9 mouse cellular contexts compared by ENCODE assay signal in the genomic region with DNA sequence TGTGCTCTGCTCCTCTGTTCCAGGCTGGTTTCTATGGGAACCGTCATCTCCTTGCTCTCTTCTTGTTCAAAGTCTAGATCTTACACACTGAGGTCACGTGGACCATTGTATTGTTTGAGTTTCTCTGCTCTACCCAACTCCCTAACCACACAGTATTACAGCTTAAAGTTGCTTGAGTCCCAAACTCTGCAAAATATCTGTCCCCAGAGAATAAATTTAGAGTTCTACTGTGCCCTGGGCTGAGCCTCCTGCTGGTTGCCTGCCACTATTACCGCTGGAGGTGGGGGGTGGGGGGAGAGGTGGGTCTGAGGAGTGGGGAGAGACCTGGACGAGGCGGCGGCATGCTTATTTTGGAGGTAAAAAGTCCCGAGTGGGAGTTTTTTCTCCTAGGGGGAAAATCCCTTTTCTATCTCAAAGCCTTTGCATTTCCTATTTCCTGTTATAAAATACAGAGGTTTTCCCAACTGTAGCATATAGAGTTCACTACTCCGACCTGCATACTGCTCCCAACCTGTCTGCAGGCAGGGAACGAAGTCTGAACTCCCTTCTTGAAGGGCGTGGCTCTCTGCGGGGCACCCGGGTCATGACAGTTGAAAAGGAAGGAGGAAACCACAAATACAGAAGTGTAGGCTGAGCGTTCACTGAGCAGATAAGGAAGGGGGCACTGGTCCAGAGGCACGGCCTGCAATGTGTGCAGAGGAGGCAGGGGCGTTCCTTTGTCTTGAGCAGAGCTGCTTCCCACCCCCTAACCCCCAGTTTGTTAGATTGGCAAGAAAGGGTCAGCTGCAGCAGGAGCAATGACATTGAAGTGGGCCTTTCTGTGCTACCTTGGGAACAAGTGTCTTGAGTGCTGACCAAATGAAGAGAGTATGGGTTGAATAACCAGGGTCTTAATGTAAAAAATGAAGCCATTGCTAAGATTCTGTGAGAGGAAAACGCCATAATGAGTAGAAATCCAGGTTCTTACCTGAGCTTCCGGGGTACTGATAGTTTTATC.
DNase-seq lines count a peak whose midpoint lies in the region; ATAC-seq lines count a peak whose summit lies in the region.
"Had no signal": no experiment of that assay in that cellular context is flagged by ENCODE, and none has a peak within 500 bp of the region (broad histone marks: within the 10 kb centered on the region; RNA-seq: fewer than 3 reads in every experiment).

No protein-coding gene starts in this region.

- H3K9ac ChIP-seq in midbrain, embryonic 12.5 days (replicated peaks), result no peak overlapping the region
- H3K9ac ChIP-seq in midbrain, embryonic 14.5 days (replicated peaks; ENCODE audit: low read length), result no peak overlapping the region
- H3K9ac ChIP-seq in heart, embryonic 11.5 days (ENCODE audit: low read depth, low read length), result no peak overlapping the region
- H3K9ac ChIP-seq in hindbrain, embryonic 11.5 days (ENCODE audit: low read depth, low read length), result no peak overlapping the region

- H3K4me3 ChIP-seq in midbrain, embryonic 12.5 days, result no peak overlapping the region
- H3K4me3 ChIP-seq in midbrain, embryonic 14.5 days (replicated peaks; ENCODE audit: low read depth, low read length), result no peak overlapping the region
- no peak overlapping the region for H3K4me3 ChIP-seq in heart, embryonic 11.5 days (ENCODE audit: low read depth, low read length)
- H3K4me3 ChIP-seq in hindbrain, embryonic 11.5 days (ENCODE audit: low read depth, low read length), result no peak overlapping the region
- H3K4me3 ChIP-seq: myocyte had no signal

- no peaks in the 10 kb centered on the region for H3K9me3 ChIP-seq in midbrain, embryonic 12.5 days
- H3K9me3 ChIP-seq in midbrain, embryonic 14.5 days (ENCODE audit: control insufficient read depth, low read length), result no peaks in the 10 kb centered on the region
- H3K9me3 ChIP-seq in heart, embryonic 11.5 days (replicated peaks; ENCODE audit: control insufficient read depth, low read length), result no peaks in the 10 kb centered on the region
- no peaks in the 10 kb centered on the region for H3K9me3 ChIP-seq in hindbrain, embryonic 11.5 days (ENCODE audit: control insufficient read depth, low read length)

- 49% methylated on average over 17 of the region's 17 CpGs for WGBS in midbrain, embryonic 12.5 days
- 46% methylated on average over 17 of the region's 17 CpGs for WGBS in midbrain, embryonic 14.5 days
- WGBS in heart, embryonic 11.5 days (ENCODE audit: insufficient replicate concordance), result 28% methylated on average over 17 of the region's 17 CpGs
- 38% methylated on average over 17 of the region's 17 CpGs for whole genome bisulfite sequencing in hindbrain, embryonic 11.5 days

- no peak for DNase-seq in midbrain, embryonic 14.5 days
- DNase-seq in lung, postnatal 14 days, result peak; percentile 29
- DNase-seq in thymus, adult 18-20 months, result peak; percentile 28 to 56
- DNase-seq in hindbrain, embryonic 11.5 days (ENCODE audit: low spot score), result no peak
- DNase-seq in urinary bladder, adult 2 months (ENCODE audit: low spot score), result no peak
- DNase-seq in layer of hippocampus, postnatal 14 days (ENCODE audit: low spot score in 2 of 2), result no peak

- H3K36me3 ChIP-seq in midbrain, embryonic 12.5 days, result no peaks in the 10 kb centered on the region
- H3K36me3 ChIP-seq in midbrain, embryonic 14.5 days (ENCODE audit: control insufficient read depth, insufficient read depth, low read length), result no peaks in the 10 kb centered on the region
- H3K36me3 ChIP-seq in heart, embryonic 11.5 days (ENCODE audit: control insufficient read depth, insufficient read depth, low read length), result no peaks in the 10 kb centered on the region
- no peaks in the 10 kb centered on the region for H3K36me3 ChIP-seq in hindbrain, embryonic 11.5 days (ENCODE audit: control insufficient read depth, insufficient read depth, low read length)

- no peak overlapping the region for H3K4me2 ChIP-seq in midbrain, embryonic 12.5 days (replicated peaks)
- no peak overlapping the region for H3K4me2 ChIP-seq in midbrain, embryonic 14.5 days (ENCODE audit: low read length)
- peak overlapping the region; percentile 3; the same call in 1 of the 2 replicates for H3K4me2 ChIP-seq in heart, embryonic 11.5 days
- no peak overlapping the region for H3K4me2 ChIP-seq in hindbrain, embryonic 11.5 days (replicated peaks; ENCODE audit: low read depth, low read length)

- ATAC-seq in midbrain, embryonic 12.5 days (ENCODE audit: low FRiP score, low read depth), result 0 out of 2 replicates have a peak, but pooled peaks have one; percentile 41
- ATAC-seq in midbrain, embryonic 14.5 days (ENCODE audit: low FRiP score, low TSS enrichment), result no peak
- peak; percentile 55 for ATAC-seq in heart, embryonic 11.5 days (replicated peaks; ENCODE audit: insufficient number of reproducible peaks, low FRiP score, low TSS enrichment)
- no peak for ATAC-seq in hindbrain, embryonic 11.5 days (ENCODE audit: low FRiP score)

- H3K27me3 ChIP-seq in midbrain, embryonic 12.5 days, result no peaks in the 10 kb centered on the region
- H3K27me3 ChIP-seq in midbrain, embryonic 14.5 days (ENCODE audit: control insufficient read depth, insufficient read depth, low read length), result no peaks in the 10 kb centered on the region
- H3K27me3 ChIP-seq in heart, embryonic 11.5 days (ENCODE audit: control insufficient read depth, insufficient read depth, low read length), result no peaks in the 10 kb centered on the region
- no peaks in the 10 kb centered on the region for H3K27me3 ChIP-seq in hindbrain, embryonic 11.5 days (ENCODE audit: control insufficient read depth, insufficient read depth, low read length)

- no peaks in the 10 kb centered on the region for H3K4me1 ChIP-seq in midbrain, embryonic 12.5 days
- H3K4me1 ChIP-seq in midbrain, embryonic 14.5 days (ENCODE audit: control insufficient read depth, insufficient read depth, low read length), result no peaks in the 10 kb centered on the region
- H3K4me1 ChIP-seq in heart, embryonic 11.5 days (ENCODE audit: control insufficient read depth, insufficient read depth, low read length), result no peaks in the 10 kb centered on the region
- no peaks in the 10 kb centered on the region for H3K4me1 ChIP-seq in hindbrain, embryonic 11.5 days (replicated peaks; ENCODE audit: control insufficient read depth, insufficient read depth, low read length)

- H3K27ac ChIP-seq in midbrain, embryonic 12.5 days (replicated peaks), result no peak overlapping the region
- H3K27ac ChIP-seq in midbrain, embryonic 14.5 days (replicated peaks; ENCODE audit: low read depth, low read length), result no peak overlapping the region
- H3K27ac ChIP-seq in heart, embryonic 11.5 days (ENCODE audit: low read depth, low read length), result no peak overlapping the region
- H3K27ac ChIP-seq in hindbrain, embryonic 11.5 days (ENCODE audit: low read depth, low read length), result no peak overlapping the region

Comparison
In these comparisons a context has a peak if more than half of its experiments do, and no peak if none do; other contexts are left out.
1. ATAC-seq: peak in midbrain, embryonic 12.5 days (single experiment) and heart, embryonic 11.5 days (single experiment); none in midbrain, embryonic 14.5 days (single experiment) and hindbrain, embryonic 11.5 days (single experiment).
2. DNase-seq: peak in lung, postnatal 14 days (single experiment) and thymus, adult 18-20 months (2 of 2); none in midbrain, embryonic 14.5 days (single experiment), hindbrain, embryonic 11.5 days (single experiment), urinary bladder, adult 2 months (single experiment) and layer of hippocampus, postnatal 14 days (0 of 2).